Mouse (Mus musculus) mouse embryonic stem cell (cell line): Measurements from ENCODE around the gene Prg3.

Experiments used
- in situ Hi-C, 2 experiments: fragments of 300-500 bp; cut with MboI; formaldehyde crosslinking; loops; 1 replicate in 1 of 2; 3 replicates in 1 of 2; pipeline ENCODE4 v1.14.3; 2019 to 2020; ENCODE audit warnings: low sequenced_read_pairs in 2 of 2, low pct_unique_long_range_greater_than_20kb in 1 of 2, mixed read lengths in 1 of 2; ENCODE audit not compliant: unreplicated experiment in 1 of 2

Gene Prg3

GRCm38 (mm10) chr2:85029897-85030296, 41.9 kb downstream of the Prg3 start:
- in situ Hi-C loops = loop anchor here in 1 of 2 experiments (10.0 kb wide), 1 partner anchor 215 kb away; no protein-coding TSS in a partner anchor

GRCm38 (mm10) chr2:85030989-85031388, 43.0 kb downstream of the Prg3 start:
- in situ Hi-C loops = no loop called here

GRCm38 (mm10) chr2:85033121-85033520, 45.1 kb downstream of the Prg3 start:
- in situ Hi-C loops = no loop called here

- in situ Hi-C loops = no loop called here
Measured at GRCm38 (mm10) chr2:85034169-85034568, 46.2 kb downstream of the Prg3 start.

GRCm38 (mm10) chr2:85036507-85037046, 48.6 kb downstream of the Prg3 start:
- in situ Hi-C loops = no loop called here

- in situ Hi-C loops = no loop called here
Measured at GRCm38 (mm10) chr2:85037047-85038026, 49.3 kb downstream of the Prg3 start, which contains the start of the genes Ssrp1 and P2rx3. Gene Ssrp1, plus strand, starts transcription at chr2:85037234. Gene P2rx3, minus strand, starts transcription at chr2:85037462.

- in situ Hi-C loops = no loop called here
Measured at GRCm38 (mm10) chr2:85038336-85038735, 50.3 kb downstream of the Prg3 start.
